Mouse (Mus musculus): ENCODE results near the gene Slc2a10. TPM values are rescaled to one million over a fixed set of nuclear protein-coding genes. Genes with fewer than 3 reads are reported as not detected.
"Not testable (repeated sequence)": the region's sequence is repeated elsewhere in the genome, so short reads cannot be mapped to it uniquely, and the experiment has no call there.

The Slc2a10 gene
- polyA plus RNA-seq, 1 experiment from 2014 or later, result 7.1 TPM

DNA sequence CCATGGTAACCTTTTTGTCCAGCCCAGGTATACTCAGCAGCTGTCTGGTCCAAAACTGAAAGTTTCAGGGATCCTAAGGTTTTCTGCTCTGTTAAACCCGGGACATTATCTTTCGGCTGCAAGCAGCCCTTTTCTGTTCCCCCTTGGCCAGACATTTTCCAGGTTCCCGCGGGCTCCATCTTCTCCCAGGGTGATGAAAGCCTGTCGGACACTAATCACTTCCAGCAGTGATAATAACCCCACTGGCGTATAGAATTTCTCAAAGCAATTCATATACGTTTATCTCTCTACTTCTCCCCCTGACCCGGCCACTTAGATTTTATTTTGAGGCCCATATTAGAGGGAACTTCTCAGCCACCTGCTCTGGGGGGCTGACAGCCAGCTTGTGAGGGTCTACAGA is 42.8 kb downstream of the Slc2a10 start:
- WGBS, result 45% methylated on average over 8 of the region's 8 CpGs
- H3K4me2 ChIP-seq (replicated peaks), result no peak overlapping the region
- H3K36me3 ChIP-seq, result no peaks in the 10 kb centered on the region
- peaks cover 22% of the 10 kb centered on the region for H3K4me1 ChIP-seq
- no peak overlapping the region for H3K9ac ChIP-seq
- no peak for ATAC-seq (ENCODE audit: low FRiP score)
- no peak overlapping the region for H3K4me3 ChIP-seq
- H3K9me3 ChIP-seq (replicated peaks), result no peaks in the 10 kb centered on the region
- H3K27ac ChIP-seq, result no peak overlapping the region
- no peaks in the 10 kb centered on the region; the same call in 1 of the 2 replicates for H3K27me3 ChIP-seq

DNA sequence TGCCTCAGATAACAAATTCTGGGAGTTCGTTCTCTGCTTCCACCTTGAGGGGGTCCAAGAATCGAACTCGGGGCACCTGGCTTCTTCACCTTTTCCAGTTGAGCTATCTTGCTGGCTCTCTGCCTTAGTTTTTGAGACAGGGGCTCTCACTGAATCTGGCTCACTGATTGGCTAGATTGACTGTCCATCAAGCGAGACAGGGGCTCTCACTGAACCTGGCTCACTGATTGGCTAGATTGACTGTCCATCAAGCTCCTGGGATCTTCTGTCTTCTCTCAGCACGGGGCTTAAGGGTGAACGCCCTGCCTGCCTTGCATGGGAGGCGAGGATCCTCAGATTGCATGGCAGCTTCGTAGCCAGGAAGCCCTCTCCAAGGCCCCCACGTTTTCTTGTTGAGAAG is 43.8 kb downstream of the Slc2a10 start:
- ATAC-seq (ENCODE audit: low FRiP score), result no peak
- H3K9me3 ChIP-seq (replicated peaks), result no peaks in the 10 kb centered on the region
- 53% methylated on average over 9 of the region's 9 CpGs for WGBS
- no peak overlapping the region for H3K27ac ChIP-seq
- H3K36me3 ChIP-seq, result no peaks in the 10 kb centered on the region
- no peaks in the 10 kb centered on the region; the same call in 1 of the 2 replicates for H3K27me3 ChIP-seq
- H3K4me2 ChIP-seq (replicated peaks), result no peak overlapping the region
- H3K9ac ChIP-seq, result no peak overlapping the region
- peaks cover 22% of the 10 kb centered on the region for H3K4me1 ChIP-seq
- H3K4me3 ChIP-seq, result no peak overlapping the region

DNA sequence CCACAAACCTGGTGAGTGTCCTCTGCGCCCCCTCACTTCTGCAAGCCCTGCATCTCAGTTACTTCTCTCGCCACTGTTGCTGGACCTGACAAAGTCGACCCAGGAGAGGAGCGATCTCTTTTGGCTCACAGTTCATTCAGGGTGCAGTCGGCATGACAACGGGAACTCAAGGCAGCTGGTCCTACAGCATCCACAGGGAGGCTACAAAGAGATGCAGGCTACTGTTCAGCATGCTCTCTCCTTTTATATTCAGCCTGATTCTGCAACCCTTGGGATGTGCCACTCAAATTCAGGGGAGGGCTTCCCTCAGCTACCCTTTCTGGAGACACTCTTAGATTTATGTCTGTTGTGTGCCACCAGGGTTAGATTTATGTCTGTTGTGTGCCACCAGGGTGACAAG is 45.0 kb downstream of the Slc2a10 start:
- Histone ChIP-seq H3K9me3 (replicated peaks) (no peaks in the 10 kb centered on the region), H3K9ac (no peak overlapping the region), H3K4me1 (peaks cover 16% of the 10 kb centered on the region), H3K4me3 (no peak overlapping the region), H3K27me3 (no peaks in the 10 kb centered on the region; the same call in 1 of the 2 replicates), H3K4me2 (replicated peaks) (no peak overlapping the region), H3K27ac (no peak overlapping the region), H3K36me3 (no peaks in the 10 kb centered on the region)
- no peak for ATAC-seq (ENCODE audit: low FRiP score)
- 45% methylated on average over 6 of the region's 6 CpGs for WGBS

- not testable (repeated sequence) for H3K9ac ChIP-seq; H3K4me3 ChIP-seq; ATAC-seq (ENCODE audit: low FRiP score); H3K4me2 ChIP-seq (replicated peaks); H3K27me3 ChIP-seq; H3K9me3 ChIP-seq (replicated peaks); H3K36me3 ChIP-seq; H3K27ac ChIP-seq
- H3K4me1 ChIP-seq, result peaks cover 12% of the 10 kb centered on the region
- WGBS, result 82% methylated on average over 7 of the region's 7 CpGs
Observed at GRCm38 (mm10) chr2:165550410-165550809, 46.8 kb downstream of the Slc2a10 start.

GRCm38 (mm10) chr2:165554066-165554465 is 50.5 kb downstream of the Slc2a10 start:
- no peak overlapping the region for H3K9ac ChIP-seq
- no peak overlapping the region for H3K27ac ChIP-seq
- 73% methylated on average over 9 of the region's 9 CpGs for WGBS
- no peak overlapping the region for H3K4me2 ChIP-seq (replicated peaks)
- peaks cover 4% of the 10 kb centered on the region; the same call in 1 of the 2 replicates for H3K27me3 ChIP-seq
- no peaks in the 10 kb centered on the region for H3K9me3 ChIP-seq (replicated peaks)
- H3K36me3 ChIP-seq, result no peaks in the 10 kb centered on the region
- H3K4me1 ChIP-seq, result 0 out of 2 replicates have a peak, but pooled peaks cover 8% of the 10 kb centered on the region
- H3K4me3 ChIP-seq, result no peak overlapping the region
- ATAC-seq (ENCODE audit: low FRiP score), result no peak

DNA sequence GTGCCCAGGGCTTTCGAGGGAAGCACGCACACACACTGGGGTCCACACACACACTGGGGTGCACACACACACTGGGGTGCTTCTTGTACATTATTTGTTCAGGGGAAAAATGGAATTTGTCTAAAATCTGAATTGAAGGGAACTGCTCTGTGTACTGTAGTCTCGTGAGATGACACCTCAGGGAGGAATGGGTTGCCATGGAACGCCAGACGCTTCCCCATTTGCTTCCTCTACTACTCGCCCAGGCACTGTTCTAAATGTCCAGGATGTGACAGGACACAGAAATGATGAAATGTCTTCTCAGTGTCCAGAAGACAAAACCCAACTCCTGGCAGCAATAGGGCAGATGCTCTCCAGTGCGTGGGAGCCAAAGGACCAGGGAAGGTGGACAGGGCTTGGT is 53.7 kb downstream of the Slc2a10 start:
- peaks cover 23% of the 10 kb centered on the region for H3K4me1 ChIP-seq
- no peak for ATAC-seq (ENCODE audit: low FRiP score)
- WGBS, result 85% methylated on average over 7 of the region's 7 CpGs

DNA sequence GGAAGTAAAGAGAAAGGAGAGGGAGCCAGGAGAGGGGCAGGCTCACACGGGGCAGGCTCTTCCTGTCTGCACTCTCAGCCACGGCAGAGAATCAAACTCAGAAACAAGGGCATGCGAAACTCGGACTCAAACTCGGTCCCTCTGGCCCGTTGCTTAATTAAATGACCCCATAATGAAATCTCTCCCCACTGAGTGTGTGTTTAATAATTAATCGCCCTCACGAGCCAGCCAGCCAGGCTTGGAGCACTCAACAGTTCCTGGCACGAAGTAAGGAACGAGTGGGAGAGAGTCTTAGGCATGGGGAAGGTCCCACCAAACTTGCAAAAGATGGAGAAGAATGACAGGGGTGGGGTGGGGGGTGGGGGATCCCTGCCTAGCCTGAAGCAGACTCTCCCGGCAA is 55.3 kb downstream of the Slc2a10 start:
- H3K36me3 ChIP-seq, result no peaks in the 10 kb centered on the region
- 49% methylated on average over 11 of the region's 11 CpGs for WGBS
- H3K9me3 ChIP-seq (replicated peaks), result no peaks in the 10 kb centered on the region
- H3K4me3 ChIP-seq, result no peak overlapping the region
- peaks cover 33% of the 10 kb centered on the region for H3K4me1 ChIP-seq
- ATAC-seq (ENCODE audit: low FRiP score), result no peak
- peaks cover 13% of the 10 kb centered on the region for H3K27me3 ChIP-seq
- no peak overlapping the region for H3K9ac ChIP-seq
- H3K4me2 ChIP-seq (replicated peaks), result no peak overlapping the region
- H3K27ac ChIP-seq, result no peak overlapping the region

More for the DNA sequence above, 53.7 kb downstream of the Slc2a10 start:
- H3K4me3 ChIP-seq, result no peak overlapping the region
- no peak overlapping the region for H3K9ac ChIP-seq
- no peak overlapping the region for H3K27ac ChIP-seq
- H3K4me2 ChIP-seq (replicated peaks), result no peak overlapping the region
- peaks cover 4% of the 10 kb centered on the region; the same call in 1 of the 2 replicates for H3K27me3 ChIP-seq
- no peaks in the 10 kb centered on the region for H3K9me3 ChIP-seq (replicated peaks)
- no peaks in the 10 kb centered on the region for H3K36me3 ChIP-seq

DNA sequence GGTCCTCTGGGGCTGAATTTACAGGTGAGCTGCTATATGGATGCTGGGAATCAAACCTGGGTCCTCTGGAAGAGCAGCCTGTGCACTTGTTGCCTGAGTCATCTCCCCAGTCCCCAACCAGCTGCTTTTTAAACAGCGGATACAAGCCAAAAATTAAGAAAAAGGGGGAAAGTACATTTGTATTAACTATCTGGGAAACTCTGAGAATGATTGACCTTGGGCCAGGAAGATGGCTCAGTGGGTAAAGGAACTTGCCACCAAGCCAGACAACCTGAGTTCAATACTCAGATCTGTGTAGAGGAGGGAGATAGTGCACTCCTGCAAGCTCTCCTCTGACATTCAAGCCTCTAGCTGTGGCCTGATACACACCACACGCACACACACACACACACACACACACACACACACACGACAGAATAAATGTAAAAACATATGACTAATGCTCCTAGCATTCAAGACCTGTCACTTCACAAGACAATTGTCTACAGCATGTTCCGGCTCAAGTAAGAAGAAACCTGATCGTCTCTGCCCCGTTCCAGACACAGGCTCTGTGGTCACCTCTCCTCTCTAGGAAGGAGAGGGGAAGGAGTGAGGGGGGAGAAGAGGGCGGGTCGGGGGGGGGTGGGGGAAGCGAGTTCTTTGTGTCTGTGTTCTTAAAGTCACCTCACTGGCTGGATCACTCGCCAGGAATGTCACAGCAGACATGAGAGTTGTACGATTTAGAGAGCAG is 56.1 kb downstream of the Slc2a10 start:
- H3K4me1 ChIP-seq, result peaks cover 41% of the 10 kb centered on the region
- no peaks in the 10 kb centered on the region for H3K36me3 ChIP-seq
- H3K27ac ChIP-seq, result no peak overlapping the region
- 26% methylated on average over 11 of the region's 11 CpGs for WGBS
- no peak overlapping the region for H3K9ac ChIP-seq
- H3K4me3 ChIP-seq, result no peak overlapping the region
- H3K4me2 ChIP-seq (replicated peaks), result no peak overlapping the region
- H3K27me3 ChIP-seq, result peaks cover 20% of the 10 kb centered on the region
- ATAC-seq (ENCODE audit: low FRiP score), result no peak
- H3K9me3 ChIP-seq (replicated peaks), result no peaks in the 10 kb centered on the region

DNA sequence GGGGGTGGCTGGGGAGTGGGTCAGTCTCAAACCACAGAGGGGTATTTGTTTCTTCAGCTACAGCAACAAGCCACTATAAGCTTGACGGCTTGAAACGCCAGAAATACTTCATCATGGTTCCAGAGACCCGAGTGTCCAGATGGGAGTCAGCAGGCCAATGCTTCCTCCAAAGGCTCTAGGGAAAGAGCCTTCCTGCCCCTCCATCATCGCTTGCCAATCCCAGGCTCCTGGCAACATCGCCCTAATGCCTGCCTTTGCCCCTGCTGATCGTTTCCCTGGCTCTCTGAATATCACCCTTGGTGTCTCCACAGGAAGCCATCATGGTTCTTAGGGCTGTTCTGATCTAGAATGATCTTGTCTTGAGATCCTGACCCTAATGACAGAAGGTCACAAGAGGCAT is 58.3 kb downstream of the Slc2a10 start:
- no peaks in the 10 kb centered on the region for H3K36me3 ChIP-seq
- peaks cover 28% of the 10 kb centered on the region for H3K27me3 ChIP-seq
- H3K27ac ChIP-seq, result no peak overlapping the region
- peaks cover 51% of the 10 kb centered on the region for H3K4me1 ChIP-seq
- no peaks in the 10 kb centered on the region for H3K9me3 ChIP-seq (replicated peaks)
- no peak overlapping the region for H3K4me2 ChIP-seq (replicated peaks)
- 59% methylated on average over 6 of the region's 6 CpGs for WGBS
- no peak overlapping the region for H3K4me3 ChIP-seq
- no peak overlapping the region for H3K9ac ChIP-seq
- no peak for ATAC-seq (ENCODE audit: low FRiP score)

- Histone ChIP-seq H3K4me1 (peaks cover 46% of the 10 kb centered on the region), H3K36me3 (no peaks in the 10 kb centered on the region), H3K27me3 (peaks cover 24% of the 10 kb centered on the region), H3K4me3 (peak overlapping the region; percentile 39), H3K9me3 (replicated peaks) (no peaks in the 10 kb centered on the region), H3K27ac (peak overlapping the region; percentile 62), H3K4me2 (replicated peaks) (peak overlapping the region; percentile 78), H3K9ac (peak overlapping the region; percentile 54; the same call in 1 of the 2 replicates)
- ATAC-seq (ENCODE audit: low FRiP score), result peak; percentile 84
- WGBS, result 1% methylated on average over 52 of the region's 52 CpGs
Observed at GRCm38 (mm10) chr2:165563298-165564058, 59.9 kb downstream of the Slc2a10 start.

GRCm38 (mm10) chr2:165564101-165564500 is 60.5 kb downstream of the Slc2a10 start:
- Histone ChIP-seq H3K27ac (peak overlapping the region; percentile 62), H3K36me3 (no peaks in the 10 kb centered on the region), H3K4me2 (replicated peaks) (no peak overlapping the region), H3K9me3 (replicated peaks) (no peaks in the 10 kb centered on the region), H3K9ac (no peak overlapping the region), H3K4me1 (peaks cover 43% of the 10 kb centered on the region), H3K27me3 (peaks cover 24% of the 10 kb centered on the region), H3K4me3 (no peak overlapping the region)
- ATAC-seq (ENCODE audit: low FRiP score), result no peak
- WGBS, result 56% methylated on average over 8 of the region's 8 CpGs

DNA sequence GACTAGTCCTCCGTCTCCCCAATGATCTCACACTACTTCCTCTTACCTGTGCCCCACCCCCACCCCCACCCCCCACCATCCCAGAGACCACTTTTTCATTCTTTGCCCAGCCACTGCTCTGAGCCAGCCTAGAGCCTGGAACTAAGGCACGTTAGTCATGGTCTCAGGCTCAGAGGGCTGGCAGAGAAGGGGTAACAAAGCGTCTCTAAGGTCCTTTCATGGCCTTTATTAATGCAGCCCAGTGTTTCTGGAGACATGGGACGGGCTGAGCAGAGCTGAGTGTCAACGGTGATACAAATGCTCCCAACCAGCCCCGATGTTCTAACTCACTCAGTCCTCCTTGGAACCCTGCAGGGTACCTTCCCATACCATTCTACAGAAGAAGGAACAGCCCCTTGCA is 61.0 kb downstream of the Slc2a10 start:
- no peaks in the 10 kb centered on the region for H3K36me3 ChIP-seq
- peak; percentile 64 for ATAC-seq (ENCODE audit: low FRiP score)
- WGBS, result 18% methylated on average over 6 of the region's 6 CpGs
- H3K9me3 ChIP-seq (replicated peaks), result no peaks in the 10 kb centered on the region
- peaks cover 42% of the 10 kb centered on the region for H3K4me1 ChIP-seq
- H3K27me3 ChIP-seq, result peaks cover 24% of the 10 kb centered on the region
- peak overlapping the region; percentile 62 for H3K27ac ChIP-seq
- H3K4me3 ChIP-seq, result no peak overlapping the region
- no peak overlapping the region for H3K4me2 ChIP-seq (replicated peaks)
- H3K9ac ChIP-seq, result no peak overlapping the region

All from hindbrain, embryonic 12.5 days (tissue).